8 mouse cellular contexts compared by ENCODE assay signal in genomic region chr5:135867637-135868593, GRCm38 (mm10). TPM values are rescaled to one million over a fixed set of nuclear protein-coding genes. Genes with fewer than 3 reads are reported as not detected.
DNase-seq lines count a peak whose midpoint lies in the region; ATAC-seq and TF ChIP-seq lines count a peak whose summit lies in the region.

No protein-coding gene starts in this region.

- H3K36me3 ChIP-seq in hindbrain, embryonic 13.5 days, result peaks cover 28% of the 10 kb centered on the region
- no peaks in the 10 kb centered on the region for H3K36me3 ChIP-seq in midbrain, embryonic 11.5 days (ENCODE audit: control insufficient read depth, insufficient read depth, low read length)

- H3K27me3 ChIP-seq in hindbrain, embryonic 13.5 days, result peaks cover 42% of the 10 kb centered on the region
- H3K27me3 ChIP-seq in midbrain, embryonic 11.5 days (ENCODE audit: control insufficient read depth, insufficient read depth, low read length), result peaks cover 38% of the 10 kb centered on the region

- H3K27ac ChIP-seq in gastrocnemius, adult 2 months, result no peak overlapping the region
- peak overlapping the region; percentile 82 for H3K27ac ChIP-seq in hindbrain, embryonic 13.5 days
- H3K27ac ChIP-seq in midbrain, embryonic 11.5 days (ENCODE audit: low read depth, low read length), result no peak overlapping the region

- under 1% methylated on average over 85 of the region's 89 CpGs for WGBS in hindbrain, embryonic 13.5 days
- under 1% methylated on average over 68 of the region's 89 CpGs for WGBS in midbrain, embryonic 11.5 days

- H3K4me3 ChIP-seq in gastrocnemius, adult 2 months, result peak overlapping the region; percentile 67
- peak overlapping the region; percentile 47 for H3K4me3 ChIP-seq in hindbrain, embryonic 13.5 days
- peak overlapping the region; percentile 43 for H3K4me3 ChIP-seq in midbrain, embryonic 11.5 days (ENCODE audit: low read depth, low read length)

- intact Hi-C loops in gastrocnemius, adult 2 months (cut with DNase I), result no loop called here
- intact Hi-C loops in gastrocnemius, postnatal 14 days (cut with DNase I; ENCODE audit: low total_unique reads), result loop anchor here (5.0 to 10.0 kb wide), 2 partner anchors 253 to 1004 kb away; no protein-coding TSS in a partner anchor

- TF ChIP-seq CTCF in gastrocnemius, adult 2 months (IDR thresholded peaks at IDR 0.05), result peak; percentile 4; the same call in 1 of the 2 replicates

- DNase-seq in gastrocnemius, adult 2 months, result peak; percentile 46
- DNase-seq in gastrocnemius, postnatal 14 days, result no peak
- DNase-seq in right cerebral cortex, adult 2 months (ENCODE audit: low spot score in 2 of 2), result peak; percentile 48 to 54
- no peak for DNase-seq in right cerebral cortex, postnatal 4 days
- peak; percentile 91 for DNase-seq in midbrain, embryonic 11.5 days (ENCODE audit: low spot score, missing footprints)
- DNase-seq in Muller cell, postnatal 12 days (ENCODE audit: inconsistent ontology term), result no peak

- H3K4me2 ChIP-seq in hindbrain, embryonic 13.5 days, result peak overlapping the region; percentile 82
- peak overlapping the region; percentile 74 for H3K4me2 ChIP-seq in midbrain, embryonic 11.5 days

- H3K9ac ChIP-seq in hindbrain, embryonic 13.5 days, result peak overlapping the region; percentile 84
- peak overlapping the region; percentile 69 for H3K9ac ChIP-seq in midbrain, embryonic 11.5 days (ENCODE audit: low read length)

- H3K4me1 ChIP-seq in hindbrain, embryonic 13.5 days (replicated peaks), result peaks cover 36% of the 10 kb centered on the region
- H3K4me1 ChIP-seq in midbrain, embryonic 11.5 days (ENCODE audit: control insufficient read depth, insufficient read depth, low read length), result peaks cover 13% of the 10 kb centered on the region

- no peaks in the 10 kb centered on the region for H3K9me3 ChIP-seq in hindbrain, embryonic 13.5 days
- H3K9me3 ChIP-seq in midbrain, embryonic 11.5 days (ENCODE audit: control insufficient read depth, low read length), result no peaks in the 10 kb centered on the region

- peak; percentile 46 for ATAC-seq in hindbrain, embryonic 13.5 days (ENCODE audit: low FRiP score)
- ATAC-seq in midbrain, embryonic 11.5 days (ENCODE audit: low FRiP score), result peak; percentile 69
- no peak for ATAC-seq in megakaryocyte progenitor cell, adult 5-6 weeks (replicated peaks; ENCODE audit: poor library complexity)

RNA-seq across cellular contexts. Expression of gene Hspb1, which starts 19.8 kb away (rescaled TPM):
- total RNA-seq in gastrocnemius, adult 2 months (2021), result 100 to 1,000 TPM; 253 to 325 TPM
- total RNA-seq in gastrocnemius, postnatal 14 days (2021), result 100 to 1,000 TPM; 257 to 459 TPM
- polyA plus RNA-seq in hindbrain, embryonic 13.5 days (2015; fragmentation: Nextera tagmentation; extraction: Ambion mirVana), result 8.9 and 10.3 TPM in 2 replicates
- polyA plus RNA-seq in midbrain, embryonic 11.5 days (2014; fragmentation: Nextera tagmentation; extraction: Ambion mirVana), result 8.7 and 9.9 TPM in 2 replicates
- total RNA-seq in megakaryocyte progenitor cell, adult 5-6 weeks (2015), result not detected in 2 replicates
- not detected in 2 replicates for total RNA-seq in megakaryocyte progenitor cell, adult 5-6 weeks (2017)

Comparison
In these comparisons a context has a peak if more than half of its experiments do, and no peak if none do; other contexts are left out.
1. DNase-seq: peak in gastrocnemius, adult 2 months (single experiment), right cerebral cortex, adult 2 months (2 of 2) and midbrain, embryonic 11.5 days (single experiment); none in gastrocnemius, postnatal 14 days (single experiment), right cerebral cortex, postnatal 4 days (single experiment) and Muller cell, postnatal 12 days (single experiment).
2. RNA of gene Hspb1, which starts 19.8 kb away (total RNA-seq): 257 to 459 TPM in gastrocnemius, postnatal 14 days and 253 to 325 TPM in gastrocnemius, adult 2 months; not detected in megakaryocyte progenitor cell, adult 5-6 weeks; every median in the first group is over 100 times any median in the second.
3. Peak in every context shown above with its lines, with median percentiles within 50 percentile points of each other: H3K4me3 ChIP-seq.